Mouse (Mus musculus) heart, embryonic 13.5 days (tissue): ENCODE measurements at regions not wholly inside any gene's neighbourhood (a gene's known extent, or its start where the extent isn't known, plus 50 kb on each side); places are given as distances from the start of the nearest gene placed in this dataset.

ENCODE experiments used
- ATAC-seq: fragments of 200-750 bp; cut with Nextera tagmentation; 2 replicates; pipeline ENCODE4 v1.8.0; 2017; ENCODE audit warnings: moderate TSS enrichment; ENCODE audit not compliant: insufficient number of reproducible peaks, low FRiP score, low TSS enrichment; ENCODE audit errors: extremely low read depth
- H3K27ac ChIP-seq: fragments of 300-500 bp; sonication (generic); replicated peaks from 2 replicates; pipeline ENCODE4 v1.5.1; 2015; ENCODE audit warnings: moderate library complexity, mild to moderate bottlenecking, inconsistent platforms
- H3K27me3 ChIP-seq: fragments of 300-500 bp; sonication (generic); replicated peaks from 2 replicates; pipeline ENCODE4 v1.6.1; 2015; ENCODE audit warnings: mild to moderate bottlenecking, inconsistent platforms
- H3K36me3 ChIP-seq: fragments of 300-500 bp; sonication (generic); 2 replicates; pipeline ENCODE4 v1.6.1; 2015; ENCODE audit warnings: mild to moderate bottlenecking, inconsistent platforms
- H3K4me1 ChIP-seq: fragments of 300-500 bp; sonication (generic); 2 replicates; pipeline ENCODE4 v1.6.1; 2015; ENCODE audit warnings: inconsistent platforms
- H3K4me2 ChIP-seq: fragments of 300-500 bp; sonication (generic); 2 replicates; pipeline ENCODE4 v1.6.1; 2015; ENCODE audit warnings: inconsistent platforms, mild to moderate bottlenecking, moderate library complexity
- H3K4me3 ChIP-seq: fragments of 300-500 bp; sonication (generic); 2 replicates; pipeline ENCODE4 v1.5.1; 2015; ENCODE audit warnings: moderate library complexity, mild to moderate bottlenecking, inconsistent platforms
- H3K9ac ChIP-seq: fragments of 300-500 bp; sonication (generic); 2 replicates; pipeline ENCODE4 v1.6.1; 2015; ENCODE audit warnings: inconsistent platforms, mild to moderate bottlenecking, moderate library complexity
- H3K9me3 ChIP-seq: fragments of 300-500 bp; sonication (generic); 2 replicates; pipeline ENCODE4 v1.6.1; 2016; ENCODE audit warnings: inconsistent platforms
- WGBS: fragments of 180-500 bp; shearing (Covaris S2); methylation state at CpG from one replicate; pipeline ENCODE4 v1.1.7; 2015; ENCODE audit warnings: mixed read lengths; 5-methylcytosine and 5-hydroxymethylcytosine counted together

- H3K4me1 ChIP-seq: peaks cover 12% of the 10 kb centered on the region; the same call in 1 of the 2 replicates
- H3K27ac ChIP-seq: no peak overlapping the region
- 69% methylated on average over 6 of the region's 6 CpGs for WGBS
- peaks cover 25% of the 10 kb centered on the region for H3K27me3 ChIP-seq
- no peaks in the 10 kb centered on the region for H3K9me3 ChIP-seq
- H3K4me3 ChIP-seq: no peak overlapping the region
- H3K36me3 ChIP-seq: no peaks in the 10 kb centered on the region
- no peak for ATAC-seq
- H3K4me2 ChIP-seq: no peak overlapping the region
- H3K9ac ChIP-seq: no peak overlapping the region
Measured at GRCm38 (mm10) chr13:97428163-97428562, 187.3 kb downstream of the Enc1 start.

- Histone ChIP-seq H3K27ac (no peak overlapping the region), H3K9me3 (no peaks in the 10 kb centered on the region), H3K9ac (no peak overlapping the region), H3K4me2 (no peak overlapping the region), H3K27me3 (peaks cover 21% of the 10 kb centered on the region; the same call in 1 of the 2 replicates), H3K4me1 (peaks cover 12% of the 10 kb centered on the region; the same call in 1 of the 2 replicates), H3K4me3 (no peak overlapping the region), H3K36me3 (no peaks in the 10 kb centered on the region)
- ATAC-seq: no peak
- WGBS: 38% methylated on average over 4 of the region's 4 CpGs
Measured at GRCm38 (mm10) chr13:97427537-97427936, 186.6 kb downstream of the Enc1 start.

- Histone ChIP-seq H3K27ac (no peak overlapping the region), H3K9ac (no peak overlapping the region), H3K9me3 (no peaks in the 10 kb centered on the region), H3K4me2 (no peak overlapping the region), H3K27me3 (peaks cover 29% of the 10 kb centered on the region; the same call in 1 of the 2 replicates), H3K36me3 (no peaks in the 10 kb centered on the region), H3K4me1 (peaks cover 12% of the 10 kb centered on the region; the same call in 1 of the 2 replicates), H3K4me3 (no peak overlapping the region)
- whole genome bisulfite sequencing: 80% methylated on average over 9 of the region's 9 CpGs
- no peak for ATAC-seq
Measured at GRCm38 (mm10) chr13:97425731-97426130, 184.8 kb downstream of the Enc1 start.

GRCm38 (mm10) chr13:97423911-97424310, 183.0 kb downstream of the Enc1 start:
- Histone ChIP-seq H3K27me3 (peaks cover 29% of the 10 kb centered on the region; the same call in 1 of the 2 replicates), H3K4me1 (peaks cover 12% of the 10 kb centered on the region; the same call in 1 of the 2 replicates), H3K9me3 (no peaks in the 10 kb centered on the region), H3K9ac (no peak overlapping the region), H3K4me2 (no peak overlapping the region), H3K4me3 (no peak overlapping the region), H3K27ac (no peak overlapping the region), H3K36me3 (no peaks in the 10 kb centered on the region)
- WGBS: 57% methylated on average over 6 of the region's 6 CpGs
- ATAC-seq: no peak

GRCm38 (mm10) chr13:97423298-97423817, 182.5 kb downstream of the Enc1 start:
- no peaks in the 10 kb centered on the region for H3K9me3 ChIP-seq
- no peak for ATAC-seq
- peaks cover 33% of the 10 kb centered on the region for H3K27me3 ChIP-seq
- H3K9ac ChIP-seq: no peak overlapping the region
- WGBS: 75% methylated on average over 5 of the region's 5 CpGs
- H3K36me3 ChIP-seq: no peaks in the 10 kb centered on the region
- H3K4me1 ChIP-seq: peaks cover 12% of the 10 kb centered on the region; the same call in 1 of the 2 replicates
- no peak overlapping the region for H3K4me3 ChIP-seq
- no peak overlapping the region for H3K27ac ChIP-seq
- H3K4me2 ChIP-seq: no peak overlapping the region

GRCm38 (mm10) chr13:97422897-97423296, 182.0 kb downstream of the Enc1 start:
- H3K27ac ChIP-seq: no peak overlapping the region
- peaks cover 38% of the 10 kb centered on the region for H3K27me3 ChIP-seq
- WGBS: 78% methylated on average over 7 of the region's 7 CpGs
- H3K4me1 ChIP-seq: peaks cover 12% of the 10 kb centered on the region; the same call in 1 of the 2 replicates
- no peak overlapping the region for H3K4me3 ChIP-seq
- no peak for ATAC-seq
- no peak overlapping the region for H3K9ac ChIP-seq
- H3K4me2 ChIP-seq: no peak overlapping the region
- H3K9me3 ChIP-seq: no peaks in the 10 kb centered on the region
- H3K36me3 ChIP-seq: no peaks in the 10 kb centered on the region

- no peak for ATAC-seq
- Histone ChIP-seq H3K4me2 (no peak overlapping the region), H3K9ac (no peak overlapping the region), H3K36me3 (no peaks in the 10 kb centered on the region), H3K4me3 (no peak overlapping the region), H3K27me3 (peaks cover 39% of the 10 kb centered on the region), H3K4me1 (peaks cover 20% of the 10 kb centered on the region), H3K27ac (no peak overlapping the region), H3K9me3 (no peaks in the 10 kb centered on the region)
- WGBS: 86% methylated on average over 3 of the region's 3 CpGs
Measured at GRCm38 (mm10) chr13:97421831-97422230, 180.9 kb downstream of the Enc1 start.

- H3K27ac ChIP-seq: no peak overlapping the region
- H3K4me3 ChIP-seq: no peak overlapping the region
- 66% methylated on average over 3 of the region's 3 CpGs for WGBS
- H3K36me3 ChIP-seq: no peaks in the 10 kb centered on the region
- H3K9me3 ChIP-seq: no peaks in the 10 kb centered on the region
- peaks cover 38% of the 10 kb centered on the region for H3K27me3 ChIP-seq
- no peak overlapping the region for H3K4me2 ChIP-seq
- no peak for ATAC-seq
- H3K4me1 ChIP-seq: peaks cover 20% of the 10 kb centered on the region
- H3K9ac ChIP-seq: no peak overlapping the region
Measured at GRCm38 (mm10) chr13:97420773-97421172, 179.9 kb downstream of the Enc1 start.

GRCm38 (mm10) chr13:97419100-97419499, 178.2 kb downstream of the Enc1 start:
- Histone ChIP-seq H3K36me3 (no peaks in the 10 kb centered on the region), H3K9me3 (no peaks in the 10 kb centered on the region), H3K27me3 (peaks cover 31% of the 10 kb centered on the region), H3K27ac (no peak overlapping the region), H3K4me2 (no peak overlapping the region), H3K9ac (no peak overlapping the region), H3K4me1 (peaks cover 14% of the 10 kb centered on the region), H3K4me3 (no peak overlapping the region)
- no peak for ATAC-seq
- 66% methylated on average over 3 of the region's 3 CpGs for whole genome bisulfite sequencing

GRCm38 (mm10) chr13:97418681-97419080, 177.8 kb downstream of the Enc1 start:
- no peak overlapping the region for H3K4me3 ChIP-seq
- peaks cover 11% of the 10 kb centered on the region for H3K4me1 ChIP-seq
- no peak overlapping the region for H3K9ac ChIP-seq
- H3K27ac ChIP-seq: no peak overlapping the region
- no peaks in the 10 kb centered on the region for H3K9me3 ChIP-seq
- no peak for ATAC-seq
- no peaks in the 10 kb centered on the region for H3K36me3 ChIP-seq
- no peak overlapping the region for H3K4me2 ChIP-seq
- 76% methylated on average over 8 of the region's 8 CpGs for WGBS
- H3K27me3 ChIP-seq: peaks cover 28% of the 10 kb centered on the region

- no peak overlapping the region for H3K27ac ChIP-seq
- no peaks in the 10 kb centered on the region for H3K9me3 ChIP-seq
- WGBS: 72% methylated on average over 6 of the region's 6 CpGs
- H3K27me3 ChIP-seq: peaks cover 31% of the 10 kb centered on the region
- no peak for ATAC-seq
- no peak overlapping the region for H3K4me2 ChIP-seq
- peaks cover 7% of the 10 kb centered on the region; the same call in 1 of the 2 replicates for H3K4me1 ChIP-seq
- no peak overlapping the region for H3K4me3 ChIP-seq
- H3K36me3 ChIP-seq: no peaks in the 10 kb centered on the region
- no peak overlapping the region for H3K9ac ChIP-seq
Measured at GRCm38 (mm10) chr13:97418081-97418480, 177.2 kb downstream of the Enc1 start.
